Mouse (Mus musculus) central nervous system, embryonic 14 days (tissue): ENCODE measurements around the gene Olfr1082. TPM values are rescaled to one million over a fixed set of nuclear protein-coding genes. Genes with fewer than 3 reads are reported as not detected.

Experiments
- polyA plus RNA-seq: library from polyadenylated mRNA; depleted of rRNA; stranded (reverse); fragments of >200 nt; gene quantifications from 2 replicates; pipeline ENCODE4 v1.2.3, GENCODE M21; 2012; rRNA removed

Olfr1082 gene
- not detected in 2 replicates for polyA plus RNA-seq

GRCm38 (mm10) chr2:86598866-86599265, at the start of gene Olfr1082:
Gene Olfr1082, minus strand, starts transcription at chr2:86598966.

GRCm38 (mm10) chr2:86639625-86640024, 40.9 kb upstream of the Olfr1082 start, which contains the start of gene Olfr1084:
Gene Olfr1084, minus strand, starts transcription at chr2:86639725.

GRCm38 (mm10) chr2:86558135-86558534, 40.6 kb downstream of the Olfr1082 start, which contains the start of gene Olfr1080:
Gene Olfr1080, minus strand, starts transcription at chr2:86558235.

Other genes starting within 250 kb of the Olfr1082 start
- gene Olfr1055, start 248.7 kb downstream of the Olfr1082 start, polyA plus RNA-seq: not detected in 2 replicates
- not detected in 2 replicates for gene Olfr1056, start 236.5 kb downstream of the Olfr1082 start, polyA plus RNA-seq
- not detected in 2 replicates for gene Olfr1057, start 220.6 kb downstream of the Olfr1082 start, polyA plus RNA-seq
- not detected in 2 replicates for gene Olfr1058, start 210.4 kb downstream of the Olfr1082 start, polyA plus RNA-seq
- gene Olfr1061, start 184.9 kb downstream of the Olfr1082 start, polyA plus RNA-seq: not detected in 2 replicates
- gene Olfr1062, start 172.2 kb downstream of the Olfr1082 start, polyA plus RNA-seq: not detected in 2 replicates
- gene Olfr1065, start 148.4 kb downstream of the Olfr1082 start, polyA plus RNA-seq: not detected in 2 replicates
- not detected in 2 replicates for gene Olfr1066, start 142.7 kb downstream of the Olfr1082 start, polyA plus RNA-seq
- gene Olfr228, start 111.6 kb downstream of the Olfr1082 start, polyA plus RNA-seq: not detected in 2 replicates
- gene Olfr1076, start 90.5 kb downstream of the Olfr1082 start, polyA plus RNA-seq: not detected in 2 replicates
- not detected in 2 replicates for gene Olfr1079, start 56.5 kb downstream of the Olfr1082 start, polyA plus RNA-seq
- gene Olfr1080, start 40.7 kb downstream of the Olfr1082 start, polyA plus RNA-seq: not detected in 2 replicates
- gene Olfr1084, start 40.8 kb upstream of the Olfr1082 start, polyA plus RNA-seq: not detected in 2 replicates
- gene Olfr1085, start 63.1 kb upstream of the Olfr1082 start, polyA plus RNA-seq: not detected in 2 replicates
- gene Olfr1086, start 81.1 kb upstream of the Olfr1082 start, polyA plus RNA-seq: not detected in 2 replicates
- gene Olfr1087, start 99.4 kb upstream of the Olfr1082 start, polyA plus RNA-seq: not detected in 2 replicates
- gene Olfr1089, start 134.7 kb upstream of the Olfr1082 start, polyA plus RNA-seq: not detected in 2 replicates
- gene Olfr1090, start 160.0 kb upstream of the Olfr1082 start, polyA plus RNA-seq: not detected in 2 replicates
- not detected in 2 replicates for gene Olfr1093, start 183.5 kb upstream of the Olfr1082 start, polyA plus RNA-seq
- gene Olfr141, start 211.1 kb upstream of the Olfr1082 start, polyA plus RNA-seq: not detected in 2 replicates
- gene Olfr1094, start 225.7 kb upstream of the Olfr1082 start, polyA plus RNA-seq: not detected in 2 replicates